Mouse (Mus musculus): Measurements from ENCODE around the gene Muc5b. TPM values are rescaled to one million over a fixed set of nuclear protein-coding genes. Genes with fewer than 3 reads are reported as not detected.

Muc5b gene
- total and polyA plus RNA-seq, 3 experiments, result not detected

DNA sequence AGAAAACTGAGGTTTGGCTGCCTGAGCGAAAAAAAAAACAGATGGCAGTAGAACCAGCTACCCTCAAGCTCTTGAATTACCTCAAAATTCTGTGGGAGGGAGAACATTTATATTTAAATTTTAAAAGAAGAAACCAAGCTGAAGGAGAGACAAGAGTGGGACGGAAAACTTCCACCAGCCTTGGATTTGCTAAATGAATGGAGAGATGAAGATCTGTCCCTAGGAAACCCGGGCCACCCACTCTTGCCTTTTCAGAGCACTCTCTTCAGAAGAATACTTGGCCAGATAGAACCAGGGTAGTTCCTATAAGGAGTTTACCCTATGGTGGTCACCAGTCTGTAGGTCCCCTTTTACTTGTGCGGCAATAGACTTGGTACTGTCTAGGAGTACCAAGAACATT is 63.9 kb downstream of the Muc5b start:
- Histone ChIP-seq H3K4me1 (ENCODE audit: control insufficient read depth in 1 of 2, insufficient read depth in 2 of 2) (peaks cover 12 to 23% of the 10 kb centered on the region in 2 experiments), H3K9me3 (replicated peaks; ENCODE audit: low read length) (peaks cover 8% of the 10 kb centered on the region), H3K4me3 (replicated peaks in 1 of 3; ENCODE audit: low read depth in 2 of 3, low read length in 2 of 3, poor library complexity in 1 of 3) (peak overlapping the region; percentile 8 to 54 (median 44)), H3K27ac (ENCODE audit: insufficient read depth, low read depth) (no peak overlapping the region), H3K27me3 (replicated peaks) (peaks cover 16% of the 10 kb centered on the region), H3K4me2 (ENCODE audit: insufficient read depth, low read depth, poor library complexity, severe bottlenecking) (peak overlapping the region; percentile 39), H3K36me3 (replicated peaks in 1 of 2; ENCODE audit: control insufficient read depth in 1 of 2, insufficient read depth in 1 of 2, low read length in 1 of 2) (peaks cover 0 to 15% of the 10 kb centered on the region in 2 experiments), H3K9ac (ENCODE audit: insufficient read depth, low read depth) (peak overlapping the region; percentile 49; the same call in 1 of the 2 replicates), H3K79me2 (replicated peaks; ENCODE audit: control insufficient read depth, extremely low read depth, insufficient read depth, poor library complexity, severe bottlenecking) (peaks cover 20% of the 10 kb centered on the region)
- no peak for DNase-seq (ENCODE audit: extremely low read depth)
- TF ChIP-seq CHD1 (IDR thresholded peaks at IDR 0.05; ENCODE audit: low read depth, low read length) (no peak), POLR2AphosphoS2 (IDR thresholded peaks at IDR 0.05; ENCODE audit: low read depth, low read length) (no peak), NELFE (IDR thresholded peaks at IDR 0.05; ENCODE audit: low read depth, low read length) (no peak), ZKSCAN1 (IDR thresholded peaks at IDR 0.05; ENCODE audit: borderline replicate concordance, low read depth, low read length) (no peak), E2F4 (IDR thresholded peaks at IDR 0.05; ENCODE audit: insufficient replicate concordance, low read depth, low read length) (no peak), RAD21 (IDR thresholded peaks at IDR 0.05; ENCODE audit: low read depth, low read length) (no peak), TCF12 (IDR thresholded peaks at IDR 0.05; ENCODE audit: low read depth, low read length) (no peak), JUN (IDR thresholded peaks at IDR 0.05; ENCODE audit: insufficient read depth, low read depth, low read length) (no peak), SMC3 (IDR thresholded peaks at IDR 0.05; ENCODE audit: low read depth, low read length) (no peak), RCOR1 (conservative IDR thresholded peaks at IDR 0.05; ENCODE audit: low read depth, low read length) (no peak), NRF1 (IDR thresholded peaks at IDR 0.05; ENCODE audit: low read depth, low read length) (no peak), ZNF384 (IDR thresholded peaks at IDR 0.05; ENCODE audit: low read depth, low read length) (no peak), SIN3A (IDR thresholded peaks at IDR 0.05; ENCODE audit: low read length) (no peak), MAX (IDR thresholded peaks at IDR 0.05; ENCODE audit: low read length) (no peak), TBP (conservative IDR thresholded peaks at IDR 0.05; ENCODE audit: low read depth, low read length) (no peak), CHD2 (IDR thresholded peaks at IDR 0.05; ENCODE audit: low read length) (no peak), CTCF (conservative IDR thresholded peaks at IDR 0.05 in 1 of 2, IDR thresholded peaks at IDR 0.05 in 1 of 2; ENCODE audit: low read depth in 2 of 2, low read length in 2 of 2) (no peak)
- dilution Hi-C loops (cut with MboI; ENCODE audit: extremely low pct_ligation_motif_present, extremely low pct_unique_long_range_greater_than_20kb, low sequenced_read_pairs) (no loop called here), in situ Hi-C loops (cut with MboI; ENCODE audit: low pct_ligation_motif_present, low pct_unique_long_range_greater_than_20kb, low sequenced_read_pairs) (loop anchor here (25.0 kb wide), 1 partner anchor 140 kb away; no protein-coding TSS in a partner anchor)

DNA sequence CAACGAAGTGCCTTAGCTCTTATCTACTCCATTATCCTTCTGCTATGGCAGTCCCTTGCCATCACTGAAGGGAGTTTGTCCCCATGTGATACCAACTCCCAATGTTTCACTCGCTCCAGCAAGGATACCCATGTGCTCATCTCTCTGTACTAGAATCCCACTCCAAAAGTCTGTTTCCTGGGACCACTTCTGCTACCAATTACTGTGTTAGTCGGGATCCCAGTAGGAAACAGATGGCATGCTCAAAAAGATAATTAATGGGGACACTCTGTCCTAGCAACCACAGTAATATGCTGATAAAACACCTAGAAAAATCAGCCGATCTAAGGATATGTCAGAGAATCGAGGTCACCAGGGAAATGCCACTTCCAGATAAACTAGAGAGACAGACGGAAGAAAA is 69.7 kb downstream of the Muc5b start:
- DNase-seq (ENCODE audit: extremely low read depth), result no peak
- in situ Hi-C loops (cut with MboI; ENCODE audit: low pct_ligation_motif_present, low pct_unique_long_range_greater_than_20kb, low sequenced_read_pairs) (loop anchor here (25.0 kb wide), 1 partner anchor 146 kb away; no protein-coding TSS in a partner anchor), dilution Hi-C loops (cut with MboI; ENCODE audit: extremely low pct_ligation_motif_present, extremely low pct_unique_long_range_greater_than_20kb, low sequenced_read_pairs) (no loop called here)
- Histone ChIP-seq H3K27ac (ENCODE audit: insufficient read depth, low read depth) (no peak overlapping the region), H3K9ac (ENCODE audit: insufficient read depth, low read depth) (no peak overlapping the region), H3K4me3 (replicated peaks in 1 of 3; ENCODE audit: low read depth in 2 of 3, low read length in 2 of 3, poor library complexity in 1 of 3) (no peak overlapping the region), H3K36me3 (replicated peaks in 1 of 2; ENCODE audit: control insufficient read depth in 1 of 2, insufficient read depth in 1 of 2, low read length in 1 of 2) (no peaks in the 10 kb centered on the region), H3K4me1 (ENCODE audit: control insufficient read depth in 1 of 2, insufficient read depth in 2 of 2) (peaks cover 0 to 4% of the 10 kb centered on the region in 2 experiments; a peak in 2 of 4 replicates), H3K4me2 (ENCODE audit: insufficient read depth, low read depth, poor library complexity, severe bottlenecking) (no peak overlapping the region), H3K27me3 (replicated peaks) (peaks cover 66% of the 10 kb centered on the region), H3K9me3 (replicated peaks; ENCODE audit: low read length) (peaks cover 8% of the 10 kb centered on the region), H3K79me2 (replicated peaks; ENCODE audit: control insufficient read depth, extremely low read depth, insufficient read depth, poor library complexity, severe bottlenecking) (no peaks in the 10 kb centered on the region)
- TF ChIP-seq KAT2A (IDR thresholded peaks at IDR 0.05; ENCODE audit: insufficient replicate concordance, low read length) (no peak), NRF1 (IDR thresholded peaks at IDR 0.05; ENCODE audit: low read depth, low read length) (no peak), ZC3H11A (IDR thresholded peaks at IDR 0.05; ENCODE audit: low read depth, low read length) (no peak)

All from CH12.LX (cell line).